Mouse (Mus musculus): ENCODE results near the gene Dnajc30. TPM values are rescaled to one million over a fixed set of nuclear protein-coding genes. Genes with fewer than 3 reads are reported as not detected.
"Not testable (repeated sequence)": the region's sequence is repeated elsewhere in the genome, so short reads cannot be mapped to it uniquely, and the experiment has no call there.

The Dnajc30 gene
- polyA plus RNA-seq, 1 experiment from 2014 or later, result 31.1 TPM

GRCm38 (mm10) chr5:135042105-135042788 is 21.8 kb upstream of the Dnajc30 start:
- Histone ChIP-seq H3K36me3 (ENCODE audit: control insufficient read depth, insufficient read depth, low read length) (peaks cover 46% of the 10 kb centered on the region), H3K4me2 (ENCODE audit: low read depth, low read length) (no peak overlapping the region), H3K4me1 (ENCODE audit: control insufficient read depth, insufficient read depth, low read length) (no peaks in the 10 kb centered on the region), H3K4me3 (ENCODE audit: low read depth, low read length) (no peak overlapping the region), H3K9ac (ENCODE audit: low read depth, low read length) (no peak overlapping the region), H3K9me3 (ENCODE audit: control insufficient read depth, low read length) (no peaks in the 10 kb centered on the region), H3K27ac (replicated peaks; ENCODE audit: low read depth, low read length) (no peak overlapping the region), H3K27me3 (replicated peaks; ENCODE audit: control insufficient read depth, insufficient read depth, low read length) (no peaks in the 10 kb centered on the region)
- DNase-seq (ENCODE audit: low spot score) (no peak), ATAC-seq (ENCODE audit: low read depth) (no peak)
- WGBS, result 33% methylated on average over 20 of the region's 21 CpGs

GRCm38 (mm10) chr5:135044575-135044974 is 19.4 kb upstream of the Dnajc30 start:
- WGBS, result 96% methylated on average over 3 of the region's 3 CpGs
- H3K36me3 ChIP-seq (ENCODE audit: control insufficient read depth, insufficient read depth, low read length), result peaks cover 53% of the 10 kb centered on the region
- DNase-seq (ENCODE audit: low spot score) (no peak), ATAC-seq (ENCODE audit: low read depth) (no peak)
- H3K9me3 ChIP-seq (ENCODE audit: control insufficient read depth, low read length), result no peaks in the 10 kb centered on the region
- no peaks in the 10 kb centered on the region for H3K27me3 ChIP-seq (replicated peaks; ENCODE audit: control insufficient read depth, insufficient read depth, low read length)
- no peak overlapping the region for H3K4me2 ChIP-seq (ENCODE audit: low read depth, low read length)
- H3K4me1 ChIP-seq (ENCODE audit: control insufficient read depth, insufficient read depth, low read length), result no peaks in the 10 kb centered on the region
- H3K4me3 ChIP-seq (ENCODE audit: low read depth, low read length), result no peak overlapping the region
- H3K27ac ChIP-seq (replicated peaks; ENCODE audit: low read depth, low read length), result no peak overlapping the region
- H3K9ac ChIP-seq (ENCODE audit: low read depth, low read length), result no peak overlapping the region

- DNase-seq (ENCODE audit: low spot score) (no peak), ATAC-seq (ENCODE audit: low read depth) (no peak)
- H3K36me3 ChIP-seq (ENCODE audit: control insufficient read depth, insufficient read depth, low read length), result peaks cover 83% of the 10 kb centered on the region
- no peak overlapping the region for H3K4me2 ChIP-seq (ENCODE audit: low read depth, low read length)
- H3K27me3 ChIP-seq (replicated peaks; ENCODE audit: control insufficient read depth, insufficient read depth, low read length), result no peaks in the 10 kb centered on the region
- no peaks in the 10 kb centered on the region for H3K4me1 ChIP-seq (ENCODE audit: control insufficient read depth, insufficient read depth, low read length)
- no peak overlapping the region for H3K27ac ChIP-seq (replicated peaks; ENCODE audit: low read depth, low read length)
- no peaks in the 10 kb centered on the region for H3K9me3 ChIP-seq (ENCODE audit: control insufficient read depth, low read length)
- H3K9ac ChIP-seq (ENCODE audit: low read depth, low read length), result no peak overlapping the region
- H3K4me3 ChIP-seq (ENCODE audit: low read depth, low read length), result no peak overlapping the region
- 76% methylated on average over 3 of the region's 5 CpGs for WGBS
Observed at GRCm38 (mm10) chr5:135048539-135048938, 15.5 kb upstream of the Dnajc30 start.

- not testable (repeated sequence) for H3K4me2 ChIP-seq (ENCODE audit: low read depth, low read length); ATAC-seq (ENCODE audit: low read depth); H3K4me3 ChIP-seq (ENCODE audit: low read depth, low read length); DNase-seq (ENCODE audit: low spot score); H3K27me3 ChIP-seq (replicated peaks; ENCODE audit: control insufficient read depth, insufficient read depth, low read length); H3K4me1 ChIP-seq (ENCODE audit: control insufficient read depth, insufficient read depth, low read length); H3K9me3 ChIP-seq (ENCODE audit: control insufficient read depth, low read length); H3K9ac ChIP-seq (ENCODE audit: low read depth, low read length); H3K27ac ChIP-seq (replicated peaks; ENCODE audit: low read depth, low read length)
- 90% methylated on average over 6 of the region's 6 CpGs for WGBS
- peaks cover 87% of the 10 kb centered on the region for H3K36me3 ChIP-seq (ENCODE audit: control insufficient read depth, insufficient read depth, low read length)
Observed at GRCm38 (mm10) chr5:135049268-135049667, 14.7 kb upstream of the Dnajc30 start.

- H3K9me3 ChIP-seq (ENCODE audit: control insufficient read depth, low read length), result no peaks in the 10 kb centered on the region
- no peak overlapping the region for H3K4me2 ChIP-seq (ENCODE audit: low read depth, low read length)
- no peak for DNase-seq (ENCODE audit: low spot score)
- H3K4me3 ChIP-seq (ENCODE audit: low read depth, low read length), result no peak overlapping the region
- no peaks in the 10 kb centered on the region for H3K4me1 ChIP-seq (ENCODE audit: control insufficient read depth, insufficient read depth, low read length)
- H3K27me3 ChIP-seq (replicated peaks; ENCODE audit: control insufficient read depth, insufficient read depth, low read length), result no peaks in the 10 kb centered on the region
- no peak overlapping the region for H3K27ac ChIP-seq (replicated peaks; ENCODE audit: low read depth, low read length)
- 89% methylated on average over 12 of the region's 12 CpGs for WGBS
- no peak overlapping the region for H3K9ac ChIP-seq (ENCODE audit: low read depth, low read length)
- no peak for ATAC-seq (ENCODE audit: low read depth)
- peaks cover 93% of the 10 kb centered on the region for H3K36me3 ChIP-seq (ENCODE audit: control insufficient read depth, insufficient read depth, low read length)
Observed at GRCm38 (mm10) chr5:135053356-135053755, 10.6 kb upstream of the Dnajc30 start.

GRCm38 (mm10) chr5:135064382-135064766 is 372 bp downstream of the Dnajc30 start:
- peak overlapping the region; percentile 93 for H3K4me2 ChIP-seq (ENCODE audit: low read depth, low read length)
- WGBS, result under 1% methylated on average over 21 of the region's 40 CpGs
- DNase-seq (ENCODE audit: low spot score), result no peak
- H3K36me3 ChIP-seq (ENCODE audit: control insufficient read depth, insufficient read depth, low read length), result peaks cover 35% of the 10 kb centered on the region
- H3K27ac ChIP-seq (replicated peaks; ENCODE audit: low read depth, low read length), result peak overlapping the region; percentile 65; the same call in 1 of the 2 replicates
- peak; percentile 39 for ATAC-seq (ENCODE audit: low read depth)
- H3K9ac ChIP-seq (ENCODE audit: low read depth, low read length), result peak overlapping the region; percentile 86
- H3K27me3 ChIP-seq (replicated peaks; ENCODE audit: control insufficient read depth, insufficient read depth, low read length), result no peaks in the 10 kb centered on the region
- no peaks in the 10 kb centered on the region for H3K9me3 ChIP-seq (ENCODE audit: control insufficient read depth, low read length)
- H3K4me1 ChIP-seq (ENCODE audit: control insufficient read depth, insufficient read depth, low read length), result peaks cover 15% of the 10 kb centered on the region
- peak overlapping the region; percentile 91 for H3K4me3 ChIP-seq (ENCODE audit: low read depth, low read length)

GRCm38 (mm10) chr5:135064909-135065446 is 976 bp downstream of the Dnajc30 start, which contains the start of gene Bud23:
TSS of gene Bud23 (minus strand) at chr5:135064959.
- H3K4me1 ChIP-seq (ENCODE audit: control insufficient read depth, insufficient read depth, low read length), result peaks cover 15% of the 10 kb centered on the region
- H3K9me3 ChIP-seq (ENCODE audit: control insufficient read depth, low read length); DNase-seq (ENCODE audit: low spot score); H3K27me3 ChIP-seq (replicated peaks; ENCODE audit: control insufficient read depth, insufficient read depth, low read length); ATAC-seq (ENCODE audit: low read depth): not testable (repeated sequence)
- H3K36me3 ChIP-seq (ENCODE audit: control insufficient read depth, insufficient read depth, low read length), result peaks cover 29% of the 10 kb centered on the region
- H3K9ac ChIP-seq (ENCODE audit: low read depth, low read length), result peak within 1 kb of the TSS; percentile 86
- H3K4me2 ChIP-seq (ENCODE audit: low read depth, low read length), result peak within 1 kb of the TSS; percentile 93
- H3K27ac ChIP-seq (replicated peaks; ENCODE audit: low read depth, low read length), result peak within 1 kb of the TSS; percentile 65
- 70% methylated on average over 9 of the region's 9 CpGs for WGBS
- peak within 1 kb of the TSS; percentile 91 for H3K4me3 ChIP-seq (ENCODE audit: low read depth, low read length)

GRCm38 (mm10) chr5:135066008-135066407 is 2.0 kb downstream of the Dnajc30 start:
- Histone ChIP-seq H3K36me3 (ENCODE audit: control insufficient read depth, insufficient read depth, low read length) (peaks cover 19% of the 10 kb centered on the region), H3K4me1 (ENCODE audit: control insufficient read depth, insufficient read depth, low read length) (peaks cover 15% of the 10 kb centered on the region), H3K9ac (ENCODE audit: low read depth, low read length) (no peak overlapping the region), H3K4me3 (ENCODE audit: low read depth, low read length) (no peak overlapping the region), H3K27ac (replicated peaks; ENCODE audit: low read depth, low read length) (no peak overlapping the region), H3K4me2 (ENCODE audit: low read depth, low read length) (0 out of 2 replicates have a peak overlapping the region, but pooled peaks have one; percentile 93), H3K27me3 (replicated peaks; ENCODE audit: control insufficient read depth, insufficient read depth, low read length) (no peaks in the 10 kb centered on the region), H3K9me3 (ENCODE audit: control insufficient read depth, low read length) (no peaks in the 10 kb centered on the region)
- ATAC-seq (ENCODE audit: low read depth) (no peak), DNase-seq (ENCODE audit: low spot score) (no peak)
- 94% methylated on average over 3 of the region's 3 CpGs for WGBS

- Histone ChIP-seq H3K27ac (replicated peaks; ENCODE audit: low read depth, low read length) (no peak overlapping the region), H3K4me1 (ENCODE audit: control insufficient read depth, insufficient read depth, low read length) (peaks cover 8% of the 10 kb centered on the region), H3K9ac (ENCODE audit: low read depth, low read length) (no peak overlapping the region), H3K36me3 (ENCODE audit: control insufficient read depth, insufficient read depth, low read length) (peaks cover 39% of the 10 kb centered on the region), H3K9me3 (ENCODE audit: control insufficient read depth, low read length) (no peaks in the 10 kb centered on the region), H3K27me3 (replicated peaks; ENCODE audit: control insufficient read depth, insufficient read depth, low read length) (no peaks in the 10 kb centered on the region), H3K4me3 (ENCODE audit: low read depth, low read length) (no peak overlapping the region), H3K4me2 (ENCODE audit: low read depth, low read length) (no peak overlapping the region)
- DNase-seq (ENCODE audit: low spot score) (no peak), ATAC-seq (ENCODE audit: low read depth) (no peak)
- 91% methylated on average over 3 of the region's 3 CpGs for whole genome bisulfite sequencing
Observed at GRCm38 (mm10) chr5:135070448-135070847, 6.4 kb downstream of the Dnajc30 start.

All from embryonic facial prominence, embryonic 14.5 days (tissue).